Mouse (Mus musculus) thymus, adult 18-20 months (tissue): ENCODE data around the gene Olfr969.
"Not testable (repeated sequence)": the region's sequence is repeated elsewhere in the genome, so short reads cannot be mapped to it uniquely, and the experiment has no call there.

Experiments used
- DNase-seq, 2 experiments: peaks; one replicate each; pipeline ENCODE4 v3.0.0; 2022; ENCODE audit warnings: mixed read lengths in 2 of 2

Gene Olfr969

GRCm38 (mm10) chr9:39790558-39790957 is at the start of gene Olfr969:
TSS of gene Olfr969 (plus strand) at chr9:39790945.
- no peak for DNase-seq

- no peak for DNase-seq
Measured at GRCm38 (mm10) chr9:39745949-39746348, 44.8 kb upstream of the Olfr969 start, which contains the start of gene Olfr967. TSS of gene Olfr967 (plus strand) at chr9:39746249.

- DNase-seq, result no peak
Measured at GRCm38 (mm10) chr9:39746428-39746827, 44.3 kb upstream of the Olfr969 start.

GRCm38 (mm10) chr9:39783153-39783552 is 7.6 kb upstream of the Olfr969 start, which contains the start of gene Olfr968:
TSS of gene Olfr968 (minus strand) at chr9:39783253.
- DNase-seq, result no peak

GRCm38 (mm10) chr9:39808560-39808959 is 17.8 kb downstream of the Olfr969 start, which contains the start of gene Olfr970:
TSS of gene Olfr970 (plus strand) at chr9:39808860.
- DNase-seq, result no peak

GRCm38 (mm10) chr9:39836576-39836975 is 45.8 kb downstream of the Olfr969 start, which contains the start of gene Olfr971:
TSS of gene Olfr971 (plus strand) at chr9:39836876.
- not testable (repeated sequence) for DNase-seq
